Mouse (Mus musculus) B cell, adult 2 months (primary cell): ENCODE measurements at regions not wholly inside any gene's neighbourhood (a gene's known extent, or its start where the extent isn't known, plus 50 kb on each side); places are given as distances from the start of the nearest gene placed in this dataset.

Experiments
- DNase-seq, 2 experiments: peaks; one replicate each; pipeline ENCODE4 v3.0.0; 2022

DNA sequence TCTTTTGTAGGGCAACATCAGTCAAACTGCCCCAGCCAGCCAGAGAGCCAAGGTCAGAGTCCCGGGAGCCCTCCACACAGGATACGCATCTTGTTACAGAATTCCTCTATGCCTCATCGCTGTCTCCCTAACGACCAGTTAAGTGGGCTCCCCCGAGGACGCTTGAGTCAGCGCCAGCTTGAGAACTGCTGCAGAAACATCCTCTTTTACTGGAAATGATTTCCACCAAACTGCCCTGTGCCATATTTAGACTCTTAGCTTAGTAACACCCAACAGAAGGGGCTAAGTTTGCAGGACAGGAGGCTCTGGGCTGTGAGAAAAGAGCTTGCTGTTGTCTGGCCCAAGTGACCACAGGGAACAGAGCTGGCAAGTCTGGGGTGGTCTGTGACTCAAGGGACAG lies 357.0 kb downstream of the Setd4 start:
- no peak for DNase-seq

DNA sequence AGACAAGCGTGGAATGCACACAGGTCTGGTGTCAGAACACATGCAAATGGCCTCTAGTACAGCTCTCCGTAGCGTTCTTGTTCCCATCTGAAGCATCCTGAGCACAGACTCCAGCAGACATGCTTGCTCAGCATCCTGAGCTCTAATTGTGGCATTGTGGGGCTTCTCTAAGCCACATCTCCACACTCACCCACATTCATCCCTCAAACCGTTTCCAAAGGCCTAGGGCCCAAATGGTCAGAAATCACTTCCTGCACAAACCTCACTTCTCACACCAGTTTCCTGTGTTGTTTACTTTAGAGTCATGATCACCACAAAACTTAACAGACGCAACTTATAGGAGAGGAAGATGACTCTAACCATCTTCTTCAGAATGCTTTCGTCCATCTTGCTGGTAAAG lies 358.1 kb downstream of the Setd4 start:
- DNase-seq: no peak

DNA sequence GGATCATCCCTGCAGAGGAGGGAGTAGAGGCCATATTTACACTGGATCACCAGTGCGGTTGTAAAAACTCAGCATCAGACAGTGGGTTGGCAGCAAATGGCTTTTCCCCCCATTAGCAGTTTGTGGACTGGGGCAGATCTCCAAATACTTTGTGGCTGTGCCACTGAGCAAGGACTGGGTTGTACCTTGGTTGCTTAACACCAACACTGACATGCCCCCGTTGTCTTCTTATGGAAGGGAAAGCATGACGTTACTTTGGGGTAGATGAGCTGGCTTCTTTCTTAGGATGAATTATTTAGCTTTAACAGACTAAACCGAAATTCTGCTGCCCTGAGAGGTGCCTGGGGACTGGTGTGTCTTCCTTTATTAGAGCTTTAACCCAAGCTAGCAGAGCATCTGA lies 365.0 kb downstream of the Setd4 start:
- no peak for DNase-seq

DNA sequence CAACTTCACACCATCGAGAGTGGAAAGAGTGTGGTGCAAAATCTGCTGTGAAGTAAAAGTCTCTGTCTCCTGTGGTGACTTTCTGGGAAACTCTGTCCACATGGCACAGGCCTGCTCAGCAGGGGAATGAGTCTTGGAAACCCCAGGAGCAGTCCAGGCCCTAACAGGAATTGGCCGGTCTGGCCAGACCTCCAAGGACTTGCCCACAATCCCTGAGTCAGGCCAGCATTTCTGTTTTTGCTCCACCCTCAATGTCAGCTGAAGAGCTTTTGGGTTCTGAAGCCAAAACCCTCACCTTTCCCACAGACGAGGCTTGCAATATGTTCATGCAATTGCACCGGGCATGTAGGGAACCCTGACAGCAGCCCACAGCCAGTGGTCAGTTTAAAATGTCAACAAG lies 365.5 kb downstream of the Setd4 start:
- DNase-seq: no peak

DNA sequence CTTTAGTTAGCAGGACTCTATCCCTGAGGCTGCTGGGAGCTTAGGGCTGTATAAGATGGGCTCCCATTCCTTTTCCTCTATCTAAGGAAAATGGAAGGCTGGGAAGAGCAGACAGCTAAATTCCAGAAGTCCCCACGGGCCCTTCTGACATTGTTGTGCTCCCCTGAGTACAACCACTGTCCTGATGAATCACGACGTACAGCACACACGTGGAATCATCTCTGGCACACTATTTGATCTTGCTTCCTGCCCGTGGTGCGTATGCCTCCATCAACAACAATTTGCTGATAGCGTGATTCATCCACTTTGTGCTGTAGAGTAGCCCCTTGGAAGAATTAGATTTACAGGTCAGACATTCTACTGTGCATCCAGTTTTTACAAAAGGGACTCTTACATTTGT lies 378.2 kb downstream of the Setd4 start:
- no peak for DNase-seq

DNA sequence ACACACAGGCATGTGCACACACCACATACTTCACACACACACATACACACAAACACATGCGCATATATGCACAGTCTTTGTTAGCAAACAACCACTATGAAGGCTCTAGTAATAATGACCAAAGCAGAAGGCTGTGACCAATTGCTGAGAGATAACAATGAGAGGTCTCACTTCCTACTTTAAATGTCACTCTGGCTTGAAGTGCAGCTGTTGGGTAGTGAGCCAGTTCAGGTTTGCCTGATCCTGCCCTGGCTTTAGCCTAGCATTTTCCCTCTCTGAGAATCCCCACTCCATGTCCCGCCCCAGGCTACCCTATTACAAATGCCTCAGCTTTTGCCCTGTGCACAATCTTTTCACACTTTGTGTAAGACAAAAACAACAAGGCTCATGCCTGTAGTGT lies 378.7 kb downstream of the Setd4 start:
- no peak for DNase-seq

DNA sequence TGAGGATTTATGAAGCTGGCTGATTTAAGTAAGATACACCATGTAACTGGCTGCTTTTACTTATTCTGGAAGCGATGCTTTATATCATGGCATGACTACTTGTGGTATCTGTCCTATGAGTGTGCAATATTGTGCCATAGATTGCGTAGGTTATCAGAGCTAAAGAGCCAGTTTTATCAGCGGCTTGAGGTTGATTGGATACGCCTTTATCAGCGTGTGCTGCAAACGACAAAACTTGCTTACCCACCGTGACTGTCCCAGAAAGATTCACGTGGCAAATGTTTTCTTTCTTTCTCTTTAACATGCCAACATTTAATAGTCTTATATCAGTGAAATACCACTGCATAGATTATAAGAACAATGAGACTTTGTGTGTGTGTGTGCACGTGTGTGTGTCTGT lies 384.1 kb downstream of the Setd4 start:
- no peak for DNase-seq

DNA sequence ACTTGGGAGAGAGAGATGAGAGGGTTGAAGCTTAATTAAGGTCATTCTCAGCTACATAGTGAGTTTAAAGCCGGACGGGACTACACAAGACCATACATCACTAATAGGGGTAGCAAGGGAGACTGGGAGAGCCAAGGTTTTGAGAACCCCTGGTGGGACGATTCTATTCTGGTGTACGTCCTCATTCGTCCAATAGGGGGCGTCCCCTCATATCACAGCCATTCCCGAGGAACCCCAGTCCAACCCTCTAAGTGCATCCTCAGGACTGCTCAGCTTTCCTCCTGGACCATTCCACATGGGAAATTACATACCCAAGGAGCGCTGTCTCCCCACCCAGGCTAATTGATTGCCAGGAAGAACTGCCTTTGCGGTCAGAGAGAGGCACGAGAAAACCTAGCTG lies 385.5 kb downstream of the Setd4 start:
- peak; percentile 5 to 6 for DNase-seq

DNA sequence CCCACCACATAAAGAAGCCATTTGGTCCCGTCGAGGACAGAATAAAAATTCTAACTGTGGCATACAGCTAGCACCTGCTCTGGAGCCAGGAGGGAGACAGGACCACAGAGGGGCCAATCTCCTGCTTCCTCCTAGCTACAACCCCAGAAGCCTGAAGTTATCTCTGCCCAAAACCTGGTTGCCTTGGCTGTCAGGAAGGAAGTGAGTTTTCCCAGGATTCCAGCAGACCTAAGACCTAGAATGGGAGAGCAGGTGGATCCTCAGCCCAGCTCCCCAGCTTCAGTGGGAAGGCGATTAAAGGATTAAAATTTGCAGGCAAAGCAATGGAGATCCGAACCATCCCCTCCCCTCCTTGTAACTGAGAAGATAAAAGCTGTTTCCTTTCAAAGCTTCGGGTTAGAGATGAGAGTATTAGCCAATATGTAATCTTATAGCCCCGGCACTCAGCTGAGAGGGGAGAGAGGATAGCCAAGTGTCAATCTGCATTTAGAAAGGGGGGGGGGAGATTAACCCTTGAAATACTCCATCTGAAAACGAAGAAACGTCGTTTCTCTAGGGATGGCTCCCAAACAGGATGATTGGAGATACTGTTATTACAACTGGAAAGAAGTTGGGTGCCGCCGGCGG lies 386.1 kb downstream of the Setd4 start:
- no peak for DNase-seq

DNA sequence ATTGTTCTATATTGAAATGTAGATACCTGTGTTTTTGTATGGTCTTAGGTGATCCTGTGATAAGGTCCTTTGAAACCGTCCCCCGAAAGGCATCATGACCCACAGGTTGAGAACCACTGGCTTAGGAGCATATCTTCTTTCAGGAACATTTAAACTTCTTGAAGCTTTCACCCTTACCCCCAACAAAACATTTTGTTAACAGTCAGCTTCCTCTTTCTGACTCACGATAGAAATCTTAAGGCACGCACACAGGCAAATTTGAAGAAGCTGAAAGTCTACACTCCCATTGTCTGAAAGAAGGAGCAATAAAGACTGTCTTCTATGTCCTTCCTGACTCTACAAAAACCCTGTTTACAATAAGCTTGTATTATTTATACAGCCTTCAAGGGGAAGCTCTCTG lies 388.2 kb downstream of the Setd4 start:
- DNase-seq: no peak

DNA sequence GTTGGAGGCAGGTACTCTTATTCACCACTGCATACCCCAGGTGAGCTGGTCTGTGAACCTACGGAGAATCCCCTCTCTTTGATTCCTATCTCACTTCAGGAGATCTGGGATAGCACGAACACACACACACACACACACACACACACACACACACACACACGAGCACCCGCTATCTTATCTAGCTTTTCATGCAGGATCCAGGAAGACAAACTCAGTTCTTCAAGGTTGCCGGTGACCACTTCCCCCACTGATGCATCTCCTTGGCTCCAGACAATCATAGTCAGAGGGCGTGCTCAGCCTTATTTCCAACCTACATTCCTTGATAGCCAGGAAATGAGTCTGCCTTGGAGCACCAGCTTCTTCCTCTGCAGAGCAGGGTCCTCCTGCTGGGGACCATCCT lies 387.7 kb upstream of the Runx1 start:
- no peak for DNase-seq

DNA sequence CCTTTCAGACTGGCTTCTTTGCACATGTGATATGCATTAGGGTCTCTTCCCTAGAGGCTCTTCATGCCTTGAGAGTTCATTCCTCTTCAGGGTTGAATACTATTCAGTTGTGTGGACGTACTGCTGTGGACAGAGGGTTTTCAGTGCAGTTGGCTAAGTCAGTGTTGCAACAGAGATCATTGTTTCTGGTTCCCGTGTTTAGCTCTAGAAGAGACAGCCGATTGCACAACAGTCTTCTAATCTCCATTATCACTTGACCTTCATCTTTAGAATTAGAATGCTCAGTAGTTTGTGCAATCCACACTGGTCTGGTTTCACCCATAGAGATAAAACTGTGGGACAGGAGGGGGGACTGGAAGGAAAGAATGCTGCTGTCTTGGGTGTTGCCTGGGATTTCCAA lies 381.7 kb upstream of the Runx1 start:
- no peak for DNase-seq

DNA sequence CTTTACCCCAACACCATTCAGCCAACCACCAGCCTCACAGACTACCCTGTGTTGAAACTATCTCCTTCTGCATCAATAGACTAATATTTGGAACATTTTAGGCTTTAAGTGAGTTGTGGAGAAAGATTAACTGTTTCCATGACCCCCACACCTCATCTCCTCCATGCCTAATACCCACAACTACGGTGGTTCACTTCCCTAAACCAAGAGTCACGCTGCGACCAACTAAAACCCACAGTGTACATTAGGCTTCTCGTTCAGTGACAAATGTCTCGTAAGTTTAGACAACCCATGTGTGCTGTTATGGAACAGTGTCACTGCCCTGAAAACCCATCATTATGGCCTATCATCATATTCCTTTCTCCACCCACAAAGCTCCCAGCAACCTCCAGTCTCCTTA lies 381.3 kb upstream of the Runx1 start:
- DNase-seq: no peak

DNA sequence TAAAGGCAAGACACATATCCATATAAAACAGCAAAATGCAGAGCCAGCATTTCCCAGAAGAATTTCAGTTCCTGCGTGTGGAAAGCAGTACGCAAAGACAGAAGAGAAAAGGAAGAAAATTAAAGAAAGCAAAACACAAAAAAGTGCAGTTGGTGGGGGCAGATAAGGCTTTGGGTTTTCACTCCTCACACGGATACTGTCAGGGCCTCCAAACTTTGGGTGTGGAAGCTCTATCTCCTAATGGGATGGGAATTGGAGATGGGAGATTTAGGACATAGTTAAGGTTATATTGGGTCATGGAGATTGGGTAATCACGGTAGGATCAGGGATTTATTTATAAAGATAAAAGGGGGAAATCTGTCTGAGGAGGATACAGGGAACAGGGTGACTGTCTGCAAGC lies 380.4 kb upstream of the Runx1 start:
- no peak for DNase-seq

DNA sequence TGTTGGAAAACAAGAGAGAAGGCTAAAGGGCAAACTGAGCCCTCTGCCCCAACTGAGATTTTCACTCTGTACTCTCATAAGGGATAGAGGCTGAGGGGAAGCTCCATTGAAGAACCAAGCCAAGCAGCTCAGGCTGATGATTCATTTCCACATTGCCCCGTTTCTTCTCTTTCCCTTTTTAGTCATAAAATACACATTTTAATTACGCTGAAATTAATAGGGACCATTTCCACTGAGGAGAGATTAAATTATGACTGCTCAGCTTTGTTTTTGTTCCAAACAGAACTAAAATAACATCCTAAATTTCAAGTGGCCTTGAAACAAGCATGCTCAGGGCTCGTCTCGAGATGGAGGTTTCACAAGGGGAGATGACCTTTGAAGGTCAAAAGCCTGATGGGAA lies 378.7 kb upstream of the Runx1 start:
- no peak for DNase-seq

DNA sequence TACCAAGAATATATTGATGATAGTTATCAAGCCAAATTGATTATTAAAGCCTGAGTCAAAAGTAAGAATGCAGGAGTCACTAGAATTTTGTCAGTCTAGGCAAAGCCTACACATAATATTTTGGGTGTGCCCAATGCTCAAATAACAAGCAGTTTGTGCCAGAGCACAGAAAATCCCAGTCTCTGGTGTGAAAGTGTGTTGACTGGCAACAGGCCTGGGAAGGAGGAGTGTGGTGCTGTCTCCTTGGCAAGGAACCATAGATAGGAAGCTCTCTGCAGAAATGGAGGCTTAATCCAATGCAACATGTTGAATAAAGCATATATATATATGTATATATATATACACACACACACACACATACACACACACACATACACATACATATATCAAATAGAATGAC lies 376.6 kb upstream of the Runx1 start:
- no peak for DNase-seq

DNA sequence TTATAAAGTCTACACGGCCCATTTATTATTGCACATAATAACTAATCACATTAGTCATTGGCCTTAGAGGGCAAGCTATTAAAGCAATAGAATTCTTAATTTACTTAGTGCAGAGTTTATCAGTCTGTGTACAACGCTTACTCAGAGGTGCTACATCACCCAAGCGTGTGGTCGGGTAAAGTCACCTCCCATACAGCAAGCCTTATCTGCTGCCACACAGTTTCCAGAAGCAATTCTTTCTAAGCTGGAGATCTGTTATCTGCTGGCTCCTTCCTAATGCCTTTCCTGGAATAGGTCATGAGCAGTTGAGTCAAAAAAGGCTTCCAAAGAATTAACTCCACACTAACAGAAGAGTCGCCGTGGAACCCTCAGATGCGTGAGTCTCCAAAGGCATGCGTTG lies 371.4 kb upstream of the Runx1 start:
- no peak for DNase-seq

DNA sequence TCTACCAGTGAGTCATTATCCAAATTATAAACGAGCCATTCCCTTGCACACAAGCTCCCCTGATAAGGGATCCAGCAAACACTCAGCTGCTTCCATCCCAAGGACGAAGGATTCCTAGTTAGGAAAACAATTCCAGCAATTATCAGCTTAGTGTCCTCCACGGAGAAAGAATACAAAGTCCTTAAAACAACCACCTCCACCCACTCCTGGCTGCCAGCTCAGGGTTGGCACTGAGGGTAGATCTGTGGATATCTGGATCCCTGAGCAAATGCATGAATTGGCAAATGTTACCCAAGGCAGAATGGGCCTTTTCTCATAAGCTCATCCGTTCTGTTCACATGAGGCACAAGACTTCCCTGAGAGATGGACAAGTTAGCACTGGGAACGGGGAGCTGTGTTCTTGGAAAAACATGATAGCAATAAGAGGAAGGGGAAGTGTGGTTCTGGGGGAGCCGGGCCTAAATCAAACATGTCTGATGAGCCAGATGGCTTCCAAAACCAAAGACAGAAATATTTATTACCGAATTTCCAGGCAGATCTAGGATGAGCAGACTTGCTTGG lies 368.1 kb upstream of the Runx1 start:
- no peak for DNase-seq

DNA sequence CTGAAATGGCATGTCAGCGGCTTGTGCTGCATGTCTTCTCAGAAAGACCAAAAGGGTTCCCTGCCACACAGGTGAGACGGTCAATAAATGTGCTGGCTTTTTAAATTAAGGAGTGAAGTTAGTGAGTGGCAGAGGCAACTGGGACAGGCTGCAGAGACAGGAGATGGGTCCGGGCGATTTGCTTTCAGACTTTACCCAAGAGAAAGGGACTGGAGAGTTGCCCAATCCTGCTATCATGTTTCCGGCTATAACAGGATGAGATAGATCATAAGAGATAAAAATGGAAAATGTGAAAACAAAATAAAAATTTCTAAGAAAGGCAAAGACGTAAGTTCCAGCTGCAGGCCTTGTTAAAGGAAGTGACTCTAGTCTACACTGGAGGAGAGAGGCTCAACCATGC lies 367.3 kb upstream of the Runx1 start:
- no peak for DNase-seq

DNA sequence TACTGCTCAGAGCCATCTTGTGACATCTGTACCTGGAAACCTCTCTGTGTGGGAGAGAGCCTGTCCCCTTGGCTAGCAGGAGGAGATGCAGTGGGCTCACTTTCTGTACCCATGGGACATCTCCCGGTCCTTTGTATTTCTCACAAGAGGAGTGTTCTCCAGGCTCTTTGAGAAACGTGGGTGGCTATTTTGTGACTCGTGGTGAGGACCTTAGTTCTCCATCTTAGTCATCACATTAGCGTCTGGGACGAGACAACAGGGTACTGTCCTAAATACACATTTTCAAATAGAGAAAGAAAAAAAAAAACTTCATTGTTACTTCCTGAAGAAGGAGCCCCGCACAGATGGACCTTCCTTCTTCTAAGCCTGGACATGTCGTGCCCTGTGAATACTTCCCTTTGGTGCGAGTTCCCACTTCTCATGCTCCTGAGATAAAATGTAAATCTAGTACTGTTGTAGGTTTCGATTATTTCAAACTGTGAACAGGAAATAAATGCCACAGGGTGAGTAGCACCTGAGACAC lies 366.8 kb upstream of the Runx1 start:
- no peak for DNase-seq

DNA sequence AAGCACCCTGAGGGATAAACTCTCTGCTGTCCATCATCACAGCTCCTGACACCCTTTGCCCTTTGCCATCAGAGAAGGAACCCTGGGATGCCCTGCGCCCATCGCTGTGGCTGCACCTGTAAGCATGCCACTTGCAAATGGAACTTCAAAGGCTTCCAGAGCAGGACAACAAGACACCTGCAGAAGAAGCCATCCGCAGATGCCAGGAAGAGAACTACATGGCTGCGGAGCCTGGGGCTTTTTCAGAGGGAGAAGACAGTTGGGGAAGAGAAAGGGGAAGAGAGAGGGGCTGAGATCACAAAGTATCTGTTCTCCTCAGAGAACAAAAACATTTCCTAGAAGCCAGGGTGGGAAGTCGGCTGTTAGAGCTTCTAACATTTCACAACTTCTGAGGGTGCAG lies 365.2 kb upstream of the Runx1 start:
- no peak for DNase-seq

DNA sequence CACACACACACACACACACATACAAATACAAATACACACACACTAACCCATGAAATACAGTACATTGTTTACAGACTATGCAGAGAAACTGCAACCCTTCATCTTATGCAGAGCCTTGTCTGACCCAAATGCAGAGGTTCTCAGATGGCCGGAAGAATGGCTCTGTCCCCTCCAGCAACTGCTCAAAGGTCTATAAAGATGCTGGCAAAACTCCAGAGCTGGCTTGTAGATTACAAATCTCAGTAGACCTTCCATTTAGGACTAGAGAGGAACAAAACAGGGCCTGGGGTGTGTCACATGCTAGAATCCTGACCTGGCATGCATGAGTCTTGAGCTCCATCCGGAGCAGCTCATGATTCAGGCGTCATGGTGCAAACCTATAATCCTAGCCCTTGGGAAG lies 364.4 kb upstream of the Runx1 start:
- no peak for DNase-seq

DNA sequence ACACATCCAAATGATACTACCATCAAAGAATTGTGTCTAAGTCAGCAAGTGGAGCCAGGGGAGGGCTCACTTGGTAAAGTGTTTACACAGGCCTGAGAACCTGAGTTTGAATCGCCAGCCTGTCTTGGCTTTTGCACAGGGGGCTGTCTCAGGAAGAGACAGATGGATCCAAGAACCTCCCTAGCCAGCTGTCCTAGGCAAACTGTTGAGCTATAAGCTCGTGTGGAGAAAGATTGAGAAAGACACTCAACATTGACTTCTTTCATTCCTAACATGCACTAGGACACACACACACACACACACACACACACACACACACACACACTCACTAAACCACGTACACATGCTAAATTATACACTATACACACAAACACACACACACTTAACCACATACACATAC lies 363.9 kb upstream of the Runx1 start:
- no peak for DNase-seq

DNA sequence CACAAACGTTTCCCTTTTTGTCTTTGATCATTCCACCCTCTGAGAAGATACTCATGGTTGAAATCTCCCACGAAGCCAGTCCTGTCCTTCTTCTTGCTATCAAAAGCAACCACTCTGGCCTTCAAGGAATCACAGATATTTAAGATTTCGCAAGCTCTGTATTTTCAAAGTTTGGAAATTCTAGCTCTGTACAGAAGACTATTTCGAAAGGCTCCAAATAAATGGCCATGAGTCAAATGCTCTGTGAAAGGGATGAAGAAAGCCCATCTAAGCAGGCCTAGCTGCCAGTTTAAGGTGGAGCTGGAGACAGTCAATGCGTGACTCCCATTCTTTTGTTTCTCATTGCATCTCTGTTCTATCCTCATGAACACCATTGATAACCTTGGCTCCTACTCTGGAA lies 363.5 kb upstream of the Runx1 start:
- DNase-seq: no peak

DNA sequence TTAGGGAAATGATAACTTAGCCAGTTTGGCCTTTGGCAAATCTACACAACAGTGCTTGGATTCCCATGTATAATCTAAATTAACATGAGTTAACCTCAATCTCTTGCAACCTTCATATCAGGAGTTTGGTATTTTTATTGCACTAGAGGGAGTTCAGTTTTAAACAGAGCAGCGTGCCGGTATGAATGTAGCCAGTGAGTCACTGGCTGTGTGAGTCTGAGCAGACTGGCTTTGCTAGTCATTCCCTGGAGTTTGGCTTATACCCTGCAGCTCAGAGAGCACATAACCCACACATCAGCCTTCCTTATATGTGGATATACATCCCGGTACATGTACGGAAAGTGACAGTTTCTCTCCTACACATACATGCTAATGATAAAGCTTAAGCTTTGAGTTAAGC lies 360.6 kb upstream of the Runx1 start:
- DNase-seq: no peak
